Mouse (Mus musculus): ENCODE results near the gene Adamts3.

Gene Adamts3

DNA sequence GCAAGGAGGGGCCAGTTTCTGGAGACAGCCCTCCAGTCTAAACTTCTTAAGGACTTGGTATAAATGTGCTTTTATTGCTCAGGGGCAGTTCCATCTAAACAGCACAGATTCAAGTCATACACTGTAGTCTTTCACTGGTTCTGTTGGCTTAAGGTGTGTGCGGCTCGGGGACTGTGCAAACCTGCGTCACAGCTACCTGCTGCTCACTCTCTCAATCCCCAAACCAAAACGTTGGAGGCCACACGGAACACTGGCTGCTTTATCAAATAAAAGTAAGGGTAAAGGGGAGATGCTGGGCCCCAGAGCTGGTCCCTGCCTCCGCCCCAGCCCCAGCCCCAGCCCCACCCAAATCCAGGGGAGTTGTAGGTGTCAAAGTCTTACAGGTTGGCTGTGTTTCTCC, 66.5 kb downstream of the Adamts3 start:
- DNase-seq (ENCODE audit: low spot score in 2 of 2) = no peak

DNA sequence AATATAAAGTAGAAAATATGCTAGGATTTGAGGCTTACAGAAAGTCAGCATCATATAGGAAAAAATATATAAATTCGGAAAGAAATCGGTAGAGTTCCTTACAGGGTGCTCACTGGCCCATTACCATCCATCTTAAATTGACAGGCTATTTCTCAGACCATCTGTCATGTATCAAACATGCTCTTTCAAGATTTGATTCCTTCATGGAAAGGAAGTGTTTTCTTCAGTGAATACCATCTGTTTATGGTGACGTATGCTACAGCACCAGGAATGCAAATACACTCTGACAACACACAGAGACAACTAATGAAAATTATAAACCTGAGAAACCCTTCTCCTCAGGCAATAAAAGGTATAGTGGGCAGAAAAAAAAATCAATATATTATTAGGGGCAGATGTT, 68.6 kb downstream of the Adamts3 start:
- no peak for DNase-seq (ENCODE audit: low spot score in 2 of 2)

DNA sequence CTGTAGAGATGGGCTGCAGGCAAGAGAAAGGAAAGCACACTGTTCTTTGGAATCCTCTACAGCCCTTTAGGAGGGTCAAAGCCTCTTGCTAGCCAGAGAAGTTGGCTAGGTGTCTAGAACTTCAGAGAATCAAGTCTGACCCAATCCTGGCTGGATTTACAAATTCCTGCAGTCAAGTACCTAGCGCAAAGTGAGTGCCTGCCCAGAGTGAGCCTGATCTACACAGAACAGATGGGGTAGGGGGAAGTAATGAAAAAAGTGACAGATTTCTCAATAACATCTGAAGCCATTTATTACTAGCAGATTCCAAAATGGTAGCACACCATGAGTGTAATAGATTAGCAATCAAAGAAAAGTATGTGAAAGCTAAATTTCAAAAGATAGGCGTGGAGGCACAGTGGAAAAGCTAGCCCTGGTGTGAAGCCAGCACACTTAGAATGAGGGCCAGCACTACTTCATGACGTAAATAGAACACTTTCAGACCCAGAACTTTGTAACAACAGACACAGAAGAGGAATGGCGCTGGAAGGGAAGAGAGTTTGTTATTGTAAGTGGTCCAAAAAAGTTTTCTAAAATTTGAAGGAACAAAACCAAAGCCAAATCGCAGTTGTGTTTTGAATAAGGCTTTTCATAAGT, 82.8 kb downstream of the Adamts3 start:
- DNase-seq (ENCODE audit: low spot score in 2 of 2) = peak in 1 of 2 experiments; percentile 1

DNA sequence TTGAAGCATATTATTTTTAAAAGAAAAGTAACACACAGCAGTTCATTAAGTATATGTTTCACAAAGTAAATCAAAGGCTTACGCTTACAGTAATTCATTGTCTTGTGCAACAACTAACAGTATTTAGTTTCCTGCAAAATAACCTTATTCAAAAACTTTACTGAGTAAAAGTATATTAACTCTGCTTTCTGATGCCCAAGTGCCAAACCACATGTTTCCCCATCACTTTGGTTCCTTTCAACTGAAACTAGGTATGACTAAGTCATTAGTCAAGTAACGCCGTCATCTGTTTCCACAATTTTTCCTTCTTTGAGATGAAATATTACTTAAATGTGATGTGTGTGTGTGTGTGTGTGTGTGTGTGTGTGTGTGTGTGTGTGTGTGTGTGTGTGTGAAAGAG, 89.4 kb downstream of the Adamts3 start:
- no peak for DNase-seq (ENCODE audit: low spot score in 2 of 2)

DNA sequence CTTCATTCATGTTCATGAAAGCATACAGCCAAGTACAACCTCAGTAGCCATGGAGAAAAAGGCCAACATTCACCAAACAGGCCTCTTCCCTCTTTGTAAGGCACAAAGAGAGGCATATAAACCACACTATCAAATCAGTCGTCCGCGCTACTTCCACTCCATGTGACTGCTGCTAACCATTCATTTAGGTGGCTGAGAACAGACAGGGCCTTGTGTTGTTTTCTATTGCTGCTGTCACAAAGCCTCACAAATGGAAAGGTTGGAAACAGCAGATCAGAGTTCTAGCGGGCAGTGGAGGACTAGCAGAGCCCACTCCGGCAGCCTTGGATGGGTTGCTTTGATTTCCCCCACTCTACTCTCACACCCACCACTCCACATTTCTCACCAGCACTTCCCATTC, 98.5 kb downstream of the Adamts3 start:
- DNase-seq (ENCODE audit: low spot score in 2 of 2) = no peak

DNA sequence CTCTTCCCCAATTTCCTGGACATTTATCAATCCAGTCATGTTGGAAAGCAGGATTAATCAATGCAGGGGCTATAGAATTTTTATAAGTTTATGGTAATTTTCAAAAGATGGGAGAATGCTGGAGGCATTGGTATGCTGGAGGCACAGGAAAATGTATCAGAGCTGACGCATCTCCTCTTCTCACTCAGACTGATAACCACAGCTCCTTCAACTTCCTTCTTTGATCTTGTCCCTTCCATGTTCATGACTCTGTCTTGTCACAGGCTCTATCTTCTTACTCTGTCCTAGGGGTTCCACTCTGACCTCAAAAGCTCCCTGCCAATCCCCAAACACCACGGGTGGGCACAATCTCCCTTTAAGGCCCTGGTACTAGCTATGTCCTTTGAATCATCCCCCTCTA, 103.3 kb downstream of the Adamts3 start:
- no peak for DNase-seq (ENCODE audit: low spot score in 2 of 2)

DNA sequence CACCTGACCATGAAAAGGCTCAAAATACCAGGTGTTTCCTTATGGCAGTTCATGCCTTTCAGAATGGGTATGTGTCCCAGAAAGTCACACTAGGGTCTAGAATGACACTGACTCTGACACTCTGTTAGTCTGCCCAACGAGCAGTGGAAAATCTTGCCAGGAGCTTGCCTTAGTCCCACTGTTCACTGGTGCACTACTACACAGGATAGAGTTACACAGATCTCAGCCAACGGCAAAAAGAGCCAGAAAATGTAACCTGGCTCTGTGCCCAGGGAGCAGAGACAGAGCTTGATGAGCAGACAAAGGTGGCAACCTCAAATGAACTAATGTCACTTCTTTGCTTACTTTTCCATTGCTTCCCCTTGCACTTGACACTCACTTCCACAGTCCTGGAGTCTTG, 104.5 kb downstream of the Adamts3 start:
- DNase-seq (ENCODE audit: low spot score in 2 of 2) = no peak

DNA sequence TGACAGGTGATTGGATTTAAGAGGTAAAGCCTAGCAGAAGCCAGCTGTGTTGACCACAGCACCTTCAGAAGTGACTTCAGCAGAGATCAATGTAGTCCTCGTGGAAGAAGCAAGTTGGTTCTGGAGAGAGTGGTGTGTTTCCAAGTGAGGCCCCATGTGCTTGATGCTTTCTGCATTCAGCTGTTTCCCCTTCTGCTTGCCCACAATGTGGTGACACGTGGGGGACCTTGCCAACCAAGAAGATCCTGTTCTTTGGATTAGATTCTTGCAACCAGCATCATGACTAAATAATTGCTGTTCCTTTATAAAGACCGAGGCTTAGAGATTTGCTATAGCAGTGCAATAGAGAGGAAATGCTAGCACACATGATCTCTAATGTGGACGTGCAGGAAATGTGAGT, 105.7 kb downstream of the Adamts3 start:
- DNase-seq (ENCODE audit: low spot score in 2 of 2) = no peak

DNA sequence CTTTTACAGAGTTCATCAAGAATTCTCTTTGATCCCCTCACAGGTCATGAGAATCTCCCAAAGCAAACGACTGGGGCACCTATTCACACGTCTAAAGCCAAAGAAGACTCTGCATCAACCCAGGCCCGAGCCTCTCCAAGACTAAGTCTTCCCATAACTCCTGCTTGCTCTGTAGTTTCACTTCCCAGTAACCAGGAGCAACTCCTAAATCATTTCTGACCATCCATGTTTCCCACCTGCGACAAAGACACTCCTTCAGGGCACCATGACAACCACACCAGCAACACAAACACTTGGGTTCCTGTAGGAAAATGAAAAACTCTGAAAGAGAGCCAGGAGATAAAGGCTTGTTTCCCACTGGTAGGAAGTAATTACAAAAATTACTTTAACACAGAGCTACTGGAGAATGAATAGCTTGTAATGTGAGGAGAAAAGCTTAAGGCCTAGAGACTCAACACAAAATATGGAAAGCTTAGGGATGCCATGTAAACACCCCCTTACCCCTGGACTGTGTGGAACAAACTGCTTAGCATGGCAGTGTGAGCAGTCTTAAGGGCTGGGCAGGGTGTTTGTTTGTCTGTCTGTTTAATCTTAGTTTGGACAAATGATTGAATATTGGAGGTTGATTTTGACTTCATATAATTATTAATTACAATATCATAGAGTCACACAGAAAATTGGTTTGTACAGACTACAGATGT, 112.3 kb downstream of the Adamts3 start:
- no peak for DNase-seq (ENCODE audit: low spot score in 2 of 2)

DNA sequence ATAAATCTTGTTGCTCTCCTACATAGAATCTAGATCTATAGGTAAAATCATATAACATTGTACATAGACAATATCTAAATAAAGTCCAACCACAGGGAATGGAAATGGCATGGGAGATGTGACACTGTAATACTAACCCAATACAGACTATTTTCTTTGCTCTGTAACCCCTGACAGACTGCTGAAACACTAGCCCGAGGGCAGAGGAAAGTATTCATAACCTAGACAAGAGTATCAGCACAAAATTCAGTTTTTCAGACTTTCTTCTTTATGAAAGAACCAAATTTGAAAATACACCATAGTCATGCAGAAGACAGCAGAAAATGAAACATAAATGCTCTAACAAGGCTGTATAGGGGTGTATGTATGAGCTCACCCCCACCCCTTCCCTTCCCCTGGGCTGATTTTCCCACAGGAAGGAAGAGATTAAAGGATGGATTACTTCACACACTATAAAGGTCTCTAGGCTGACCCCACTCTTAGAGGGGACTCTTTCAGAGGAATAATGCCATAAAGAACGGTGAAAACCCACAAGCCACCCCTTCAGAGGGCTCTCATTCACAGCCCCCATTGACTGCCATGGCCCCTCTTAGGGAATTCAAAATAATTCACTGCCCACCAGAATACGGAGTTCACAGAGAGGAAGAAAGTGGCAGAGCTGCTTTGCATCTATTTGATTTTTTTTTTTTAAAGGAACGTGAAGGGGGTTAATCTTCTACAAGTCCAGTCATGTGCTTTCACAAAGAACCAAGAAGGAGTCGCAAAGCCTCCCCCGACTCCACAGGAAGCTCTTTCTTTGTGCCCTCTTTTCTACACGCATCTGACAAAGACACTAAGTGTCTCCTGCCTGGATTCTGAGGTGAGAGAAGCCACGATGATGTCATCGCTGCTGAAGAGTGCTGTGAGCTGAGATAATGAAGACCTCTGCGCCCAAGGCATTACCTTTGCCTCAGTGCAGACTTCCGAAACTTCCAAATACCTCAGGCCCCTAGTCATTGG, 119.6 kb downstream of the Adamts3 start:
- DNase-seq (ENCODE audit: low spot score in 2 of 2) = no peak

DNA sequence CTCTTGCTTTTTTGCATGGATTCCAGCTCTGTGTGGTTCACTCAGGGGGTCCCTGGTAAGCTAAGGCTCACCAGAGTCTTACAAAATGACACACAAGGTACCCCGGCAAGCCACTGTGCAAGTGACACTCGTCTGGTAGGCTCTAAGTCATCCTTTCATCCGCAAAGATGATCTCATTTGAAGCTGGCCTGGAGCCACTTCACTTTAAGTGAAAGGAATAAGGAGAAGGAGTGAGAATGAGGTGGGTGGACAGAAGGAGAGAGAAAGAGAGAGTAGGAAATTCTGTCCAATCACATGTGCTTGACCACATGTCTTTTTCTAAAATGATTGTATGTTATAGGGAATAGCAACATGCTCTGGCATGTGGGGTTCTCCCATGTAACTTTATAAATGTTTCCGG, 122.8 kb downstream of the Adamts3 start:
- DNase-seq (ENCODE audit: low spot score in 2 of 2) = peak in 1 of 2 experiments; percentile 12

DNA sequence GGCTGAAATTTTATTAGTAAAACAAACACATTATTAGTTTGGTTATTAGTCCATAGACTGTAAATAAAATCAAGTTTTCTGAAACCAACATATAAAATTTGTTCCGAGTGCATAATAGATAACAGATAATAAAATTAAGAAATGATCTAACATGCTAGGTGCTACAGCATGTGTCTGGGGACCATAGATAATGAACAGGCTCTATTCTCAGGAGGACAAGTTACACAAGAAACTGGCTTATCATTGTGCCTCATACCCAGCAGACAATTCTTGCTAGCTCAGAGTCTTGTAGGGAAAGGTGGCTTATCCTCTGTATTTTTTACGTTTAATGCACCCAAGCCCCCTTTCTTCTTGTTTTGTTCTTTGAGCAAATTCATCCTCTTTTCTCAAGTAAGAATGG, 131.3 kb downstream of the Adamts3 start:
- no peak for DNase-seq (ENCODE audit: low spot score in 2 of 2)

DNA sequence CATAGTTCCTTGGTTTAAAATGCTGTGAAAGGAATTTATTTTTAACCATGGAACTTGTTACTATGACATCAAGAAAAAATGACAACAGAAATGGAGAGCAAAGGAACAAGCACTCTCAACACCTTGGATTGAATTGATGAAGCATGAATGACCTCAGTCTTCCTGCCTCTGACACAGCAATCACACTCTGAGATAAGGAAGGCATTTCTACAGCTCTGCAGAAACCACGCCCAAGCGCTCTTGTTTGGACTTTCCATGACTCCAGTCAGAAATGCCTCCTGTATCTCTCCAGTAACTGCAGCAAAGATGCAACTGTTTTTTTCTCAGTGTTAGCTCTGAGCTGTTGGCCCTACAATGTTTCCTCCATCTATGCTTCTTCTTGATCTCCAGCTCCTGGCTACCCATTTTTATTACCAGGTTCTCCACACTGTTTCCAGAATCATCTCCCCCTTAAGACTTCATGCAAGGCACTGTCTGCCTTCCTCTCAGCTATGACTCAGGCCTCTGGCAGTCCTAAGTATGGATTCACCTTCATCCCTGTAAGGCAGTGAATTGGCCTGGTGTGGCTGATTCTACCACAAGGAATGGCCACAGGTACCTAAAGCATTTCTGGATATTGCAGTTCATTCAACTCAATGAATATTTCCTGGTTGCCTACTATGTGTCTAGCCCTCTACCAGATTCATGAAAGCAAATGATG, 134.8 kb downstream of the Adamts3 start:
- no peak for DNase-seq (ENCODE audit: low spot score in 2 of 2)

DNA sequence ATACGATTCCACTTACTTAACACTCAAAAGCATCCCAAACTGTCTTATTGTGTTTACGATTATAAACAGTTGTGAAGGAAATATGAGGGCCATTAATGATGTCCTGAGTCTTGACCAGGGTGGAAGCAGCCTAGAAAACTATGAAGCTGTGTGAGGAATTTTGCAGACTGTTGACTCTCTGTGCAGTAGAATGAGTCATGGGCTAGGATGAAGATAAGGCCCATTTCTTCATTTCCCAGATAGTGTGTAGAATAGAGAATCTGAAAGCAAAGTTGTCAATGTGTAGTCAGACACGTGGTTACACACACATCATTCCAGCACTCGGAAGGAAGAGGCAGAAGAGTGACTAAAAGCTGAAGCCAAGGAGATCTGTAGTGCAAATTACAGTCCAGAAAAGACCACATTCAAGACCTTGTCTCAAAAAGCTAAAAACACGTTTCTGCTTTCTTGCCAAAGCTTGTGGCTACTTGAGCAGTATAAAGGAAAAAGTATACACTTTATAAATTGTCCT, 135.9 kb downstream of the Adamts3 start:
- DNase-seq (ENCODE audit: low spot score in 2 of 2) = no peak

DNA sequence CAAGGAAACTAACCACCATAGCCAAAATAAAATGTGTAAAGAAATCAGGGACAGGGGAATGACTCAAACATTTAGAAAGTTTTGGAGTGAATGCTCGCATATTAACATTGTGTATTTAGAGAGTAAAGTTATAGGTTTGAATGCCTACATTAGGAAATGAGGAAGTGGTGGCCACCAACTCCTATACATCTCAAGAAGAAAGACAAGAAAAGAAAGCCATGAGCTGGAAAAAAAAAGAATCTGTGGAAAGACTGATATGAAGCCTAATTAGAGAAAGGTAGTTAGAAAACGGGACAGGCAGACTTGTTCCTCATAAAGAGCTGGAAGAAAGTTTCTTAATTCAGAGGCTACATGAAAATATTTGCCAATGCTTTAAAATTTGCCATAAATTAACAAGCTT, 138.0 kb downstream of the Adamts3 start:
- no peak for DNase-seq (ENCODE audit: low spot score in 2 of 2)

DNA sequence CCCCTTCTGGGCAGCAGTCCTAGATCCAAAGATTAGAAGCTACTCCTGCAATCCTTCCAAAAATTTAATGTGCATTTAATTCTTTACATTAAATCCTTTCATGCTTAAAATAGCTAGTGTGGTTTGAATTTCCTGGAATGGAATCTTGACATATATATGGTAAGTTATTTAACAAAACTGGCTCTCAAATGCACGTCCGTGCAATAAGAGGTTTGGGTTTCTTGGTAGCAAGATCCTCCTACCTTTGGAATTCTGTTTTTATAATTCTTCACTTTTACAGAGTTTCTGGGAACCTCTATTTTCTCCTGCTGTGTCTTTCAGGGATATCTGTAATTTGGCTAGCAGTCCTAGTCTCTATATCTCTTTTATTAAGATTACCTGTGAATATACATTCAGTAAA, 148.4 kb downstream of the Adamts3 start:
- no peak for DNase-seq (ENCODE audit: low spot score in 2 of 2)

DNA sequence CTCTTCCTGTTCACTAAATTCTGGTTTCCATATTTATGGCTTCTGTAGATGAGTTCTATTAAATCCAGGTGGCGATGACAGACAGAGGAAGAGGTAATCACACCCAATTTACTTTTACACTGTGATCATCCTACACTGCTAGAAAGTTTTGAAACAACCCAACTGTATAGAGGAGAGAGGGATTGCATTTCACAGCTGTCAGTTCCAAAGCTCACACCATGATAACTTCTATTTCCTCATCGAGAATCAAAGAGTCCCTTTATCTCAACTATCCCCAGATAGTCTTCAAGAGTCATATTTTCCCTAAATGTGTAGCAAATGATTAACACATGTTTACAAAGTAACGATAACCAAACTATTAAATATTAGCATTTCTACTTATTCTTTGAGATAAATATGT, 152.7 kb downstream of the Adamts3 start:
- no peak for DNase-seq (ENCODE audit: low spot score in 2 of 2)

DNA sequence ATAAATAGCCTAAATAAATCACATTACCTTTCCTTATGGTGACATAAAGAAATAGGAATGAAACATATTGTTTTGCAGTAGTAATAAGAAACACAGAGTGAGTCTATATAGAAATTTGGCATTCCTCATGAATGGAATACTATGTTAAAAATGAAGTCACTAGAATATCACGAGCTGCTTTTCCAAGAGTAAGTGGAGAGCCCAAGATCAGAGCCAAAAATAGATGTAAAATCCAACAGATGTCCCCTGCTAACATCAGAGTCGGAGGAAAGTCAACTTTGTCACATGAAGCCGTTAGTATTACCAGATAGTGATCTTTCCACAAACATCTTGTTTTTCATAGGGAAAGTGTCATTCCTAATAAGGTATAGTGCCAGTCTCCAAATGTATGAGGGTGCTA, 155.0 kb downstream of the Adamts3 start:
- no peak for DNase-seq (ENCODE audit: low spot score in 2 of 2)

DNA sequence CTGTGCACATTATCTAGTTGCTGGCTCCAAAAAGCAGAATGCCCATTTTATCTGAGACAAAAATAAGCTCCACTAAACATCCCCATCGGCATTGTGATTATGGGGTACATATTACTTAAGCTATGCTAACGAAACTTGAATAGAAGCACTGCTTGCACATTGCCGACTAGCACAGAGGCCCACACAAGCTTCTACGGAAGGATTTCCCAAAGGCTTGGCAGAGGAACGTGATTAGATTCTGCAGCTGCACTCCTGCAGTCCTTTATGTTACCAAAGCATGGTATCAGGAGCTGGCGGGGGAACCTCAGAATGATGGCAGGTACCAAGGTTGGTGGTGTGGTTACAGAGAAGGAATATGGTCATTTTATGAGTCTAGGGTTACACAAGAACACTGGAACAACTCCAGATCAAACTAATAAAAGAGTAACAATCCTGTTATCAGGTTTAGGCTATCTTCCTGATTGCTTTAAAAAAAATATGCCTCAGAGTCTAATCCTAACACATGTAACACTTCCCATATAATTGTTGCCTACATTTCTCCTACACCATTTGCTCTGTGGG, 155.6 kb downstream of the Adamts3 start:
- DNase-seq (ENCODE audit: low spot score in 2 of 2) = no peak

DNA sequence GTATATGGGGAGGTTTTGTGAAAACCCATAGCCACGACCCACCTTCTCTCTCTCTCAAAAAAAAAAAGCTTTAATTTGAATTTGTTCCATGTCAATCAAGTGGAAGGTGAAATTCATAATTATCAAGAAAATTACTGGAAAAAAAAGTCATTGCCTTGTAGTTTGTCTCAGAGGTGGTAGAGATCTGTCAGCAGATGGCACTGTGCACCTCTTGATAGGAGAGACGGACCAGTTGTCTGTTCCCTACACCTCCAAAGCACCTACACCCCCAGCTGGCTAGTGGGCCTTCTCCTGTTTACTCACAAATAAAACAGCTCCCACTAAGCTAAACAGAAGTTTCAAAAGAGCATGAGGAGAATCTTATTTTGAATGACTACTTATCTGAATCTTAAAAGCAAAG, 168.6 kb downstream of the Adamts3 start:
- DNase-seq (ENCODE audit: low spot score in 2 of 2) = peak in 1 of 2 experiments; percentile 32

DNA sequence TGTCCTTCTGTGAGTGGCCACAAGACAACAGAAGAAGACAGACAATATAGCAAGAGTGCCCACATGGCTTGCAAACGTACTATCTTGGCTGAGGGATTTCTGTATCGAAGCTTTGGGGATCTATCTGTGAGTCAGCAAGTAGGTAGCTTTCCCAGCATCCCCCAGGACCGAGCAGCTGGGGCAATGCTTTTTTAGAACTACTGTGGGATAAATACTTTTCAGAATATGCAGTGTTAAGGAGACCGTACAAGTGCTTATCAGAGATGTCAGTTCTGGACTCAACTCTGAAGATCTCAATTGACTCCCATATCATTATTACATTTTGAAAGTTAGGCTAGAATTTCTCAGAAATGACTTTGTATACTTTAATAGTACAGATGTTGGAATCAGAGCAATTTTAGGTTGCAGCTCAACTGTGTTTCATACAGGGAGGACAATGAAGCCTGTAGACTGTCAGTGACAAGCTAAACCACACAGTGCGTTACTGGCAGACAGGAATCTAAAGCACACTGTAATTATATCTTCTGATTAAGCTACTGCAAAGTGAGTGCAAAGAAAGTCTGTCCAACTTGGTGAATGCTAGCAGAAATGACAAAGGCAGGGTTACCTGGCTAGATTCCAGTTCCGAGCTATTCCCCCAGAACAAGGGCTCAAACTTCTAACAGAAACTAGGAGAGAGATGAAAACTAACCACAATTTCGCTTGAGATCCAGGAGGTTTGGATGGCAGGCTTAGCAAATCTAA, 171.8 kb downstream of the Adamts3 start:
- no peak for DNase-seq (ENCODE audit: low spot score in 2 of 2)

Measured in left cerebral cortex, adult 9 months (tissue).